Mouse (Mus musculus) 416B (cell line): ENCODE results near the gene Tpcn2.
A peak's percentile ranks its signal among the peaks of the same experiment; 100 is the strongest.

Experiments used
- DNase-seq: peaks from one replicate; pipeline ENCODE4 v3.0.0; 2011; ENCODE audit warnings: low read depth

The Tpcn2 gene

DNA sequence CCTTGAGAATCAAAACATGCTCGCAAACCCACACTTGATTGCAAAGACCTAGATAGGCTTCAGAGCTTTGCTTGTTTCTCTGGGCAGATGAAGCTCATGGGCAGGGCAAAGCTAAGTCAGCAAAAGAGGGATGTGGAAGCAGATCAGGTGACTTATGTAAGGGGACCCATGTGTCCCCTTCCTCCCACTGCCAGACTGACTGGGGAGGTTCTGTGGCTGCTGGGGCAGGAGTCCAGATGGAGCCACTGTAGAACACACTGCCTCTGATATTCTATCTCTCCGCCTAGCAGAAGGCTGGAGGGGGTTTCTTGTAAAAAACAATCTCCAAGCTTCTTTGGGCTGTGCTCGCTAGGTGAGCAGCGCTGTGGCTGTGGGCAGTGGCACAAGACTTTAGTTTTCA, 128.1 kb downstream of the Tpcn2 start:
- no peak for DNase-seq

DNA sequence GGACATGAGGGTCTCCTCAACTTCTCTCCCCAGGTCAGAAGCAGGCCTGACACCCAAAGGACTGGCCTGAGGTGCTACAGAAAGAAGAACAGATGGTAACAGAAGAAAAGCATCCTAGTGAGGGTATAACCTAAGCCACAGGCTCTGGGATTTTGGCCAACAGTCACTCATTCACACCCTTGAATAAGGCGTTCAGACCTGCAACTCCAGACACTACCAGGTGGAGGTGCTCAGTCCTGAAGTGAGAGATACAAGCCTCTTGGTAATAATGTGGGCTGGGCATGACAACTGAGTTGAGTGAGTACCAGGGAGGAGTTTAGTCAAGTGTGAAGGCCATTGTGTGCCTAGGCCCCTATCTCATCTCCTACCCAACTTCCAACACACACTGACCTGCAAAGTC, 129.7 kb downstream of the Tpcn2 start:
- DNase-seq, result peak; percentile 27

DNA sequence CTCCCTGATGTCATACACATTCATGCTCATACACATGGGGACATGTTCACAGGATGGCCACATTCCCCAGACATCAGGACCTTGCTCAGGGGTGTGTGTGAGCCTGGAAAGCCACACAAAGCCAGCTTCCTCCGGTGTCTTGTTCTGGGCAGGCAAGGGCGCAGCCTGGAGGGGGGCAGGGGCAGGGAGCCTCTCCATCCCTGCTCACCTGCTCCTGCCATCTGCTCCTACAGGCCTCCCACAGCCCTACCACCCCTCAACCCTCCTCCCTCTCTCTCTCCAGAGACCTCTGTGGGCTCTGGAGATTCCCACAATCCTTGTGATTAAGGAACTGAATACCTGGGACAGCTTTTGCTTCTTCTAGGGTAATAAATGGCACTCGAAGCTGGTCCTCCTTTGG, 132.0 kb downstream of the Tpcn2 start:
- DNase-seq, result no peak

DNA sequence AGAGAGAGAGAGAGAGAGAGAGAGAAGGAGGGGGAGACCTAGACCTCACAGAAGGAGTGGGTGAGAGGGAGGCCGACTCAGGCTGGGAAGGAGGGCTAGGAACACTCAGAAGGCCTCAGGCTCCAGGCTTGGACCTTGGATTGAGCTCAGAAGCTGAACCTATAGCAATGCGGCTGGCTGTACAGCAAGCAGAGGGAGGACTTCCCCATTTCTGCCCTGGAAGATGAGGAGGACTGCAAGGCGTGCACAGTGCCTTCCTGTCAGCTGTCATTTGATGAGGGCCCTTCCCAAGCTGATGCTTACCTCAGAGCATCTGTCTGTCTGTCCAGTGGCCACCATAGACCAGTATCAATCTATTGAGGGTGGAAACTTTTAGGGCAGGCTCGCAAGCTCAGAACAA, 134.9 kb downstream of the Tpcn2 start:
- DNase-seq, result peak; percentile 24

DNA sequence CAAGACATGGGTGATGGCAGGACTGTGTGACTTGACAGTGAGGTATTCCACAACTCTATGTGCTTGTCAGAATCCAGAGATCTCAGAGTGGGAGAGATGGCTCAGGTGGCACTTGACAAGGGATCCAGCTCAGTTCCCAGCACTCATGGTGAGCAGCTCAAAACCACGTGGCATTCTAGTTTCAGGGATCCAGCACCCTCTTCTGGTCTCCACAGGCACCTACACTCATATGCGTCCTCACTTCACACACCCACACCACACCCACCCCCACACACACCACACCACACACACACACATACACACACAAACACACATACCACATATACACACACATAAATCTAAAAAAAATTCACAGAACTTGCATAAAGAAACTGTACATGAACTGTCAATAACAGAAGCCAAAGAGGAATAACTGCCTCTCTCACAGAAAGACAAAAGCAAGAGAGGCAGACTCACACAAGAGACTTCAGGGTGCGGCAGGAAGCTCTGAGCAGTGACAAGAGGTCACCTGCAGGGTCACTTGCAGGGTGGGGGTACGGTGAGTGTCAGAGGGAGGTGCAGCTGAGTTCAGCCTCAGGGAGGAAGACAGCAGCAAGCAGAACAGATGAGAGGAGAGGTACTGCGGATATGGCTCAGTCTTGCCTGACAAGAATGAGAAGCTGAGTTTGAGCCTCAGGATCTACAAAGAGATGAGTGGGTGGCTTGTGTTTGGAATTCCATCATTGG, 135.7 kb downstream of the Tpcn2 start:
- DNase-seq, result no peak

DNA sequence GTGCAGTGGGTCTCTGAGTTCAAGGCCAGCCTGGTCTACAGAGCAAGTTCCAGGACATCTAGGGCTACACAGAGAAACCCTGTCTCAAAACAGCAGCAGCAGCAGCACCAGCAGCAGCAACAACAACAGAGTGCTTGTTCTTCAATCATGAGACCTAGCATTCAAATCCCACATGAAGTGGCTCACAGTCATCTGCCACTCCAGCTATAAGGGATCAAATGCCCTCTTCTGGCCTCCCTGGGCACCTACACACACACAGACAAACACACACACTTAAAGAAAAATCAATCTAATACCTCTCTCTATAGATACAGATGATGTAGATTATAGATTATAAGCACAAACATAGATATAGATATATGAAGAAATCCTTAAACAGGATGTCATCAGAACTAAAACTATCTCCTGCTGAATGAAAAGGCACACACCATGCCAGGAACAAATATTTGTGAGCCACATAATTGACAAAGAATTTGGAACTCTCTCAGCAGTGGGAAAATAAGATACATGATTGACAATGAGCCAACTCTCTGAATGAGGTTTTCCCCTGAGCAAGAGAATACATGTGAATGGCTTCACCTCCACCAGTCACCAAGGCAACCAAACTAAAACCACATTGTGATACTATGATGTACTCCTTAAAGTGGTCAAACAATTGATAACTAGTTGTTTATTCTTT, 137.4 kb downstream of the Tpcn2 start:
- peak; percentile 57 for DNase-seq

DNA sequence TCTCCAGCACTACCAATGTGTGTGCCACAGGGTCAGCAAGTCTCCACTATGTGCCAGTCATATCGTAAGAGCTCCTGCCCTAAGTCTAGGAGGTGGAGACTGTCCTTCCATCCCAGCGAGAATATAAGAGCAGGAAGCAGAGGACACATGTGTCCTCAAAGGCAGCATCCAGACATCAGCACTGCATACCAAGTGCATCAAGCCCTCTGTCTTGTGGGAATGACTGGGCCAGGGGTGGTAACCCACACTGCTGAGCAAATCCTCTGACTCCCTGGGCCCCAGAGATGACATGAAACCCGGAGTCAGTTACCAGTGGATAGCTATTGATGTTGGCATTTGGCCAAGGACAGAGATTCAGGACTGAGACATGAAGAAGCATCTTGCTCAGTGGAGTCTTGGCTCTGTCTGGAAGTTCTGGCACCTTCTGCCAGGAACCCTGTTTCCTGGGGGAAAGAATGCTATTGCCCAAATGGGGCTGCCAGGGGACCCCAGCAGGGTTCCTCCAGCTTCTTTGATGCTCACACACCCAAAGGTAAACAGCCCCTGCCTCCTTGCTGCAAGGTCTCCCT, 140.2 kb downstream of the Tpcn2 start:
- no peak for DNase-seq

DNA sequence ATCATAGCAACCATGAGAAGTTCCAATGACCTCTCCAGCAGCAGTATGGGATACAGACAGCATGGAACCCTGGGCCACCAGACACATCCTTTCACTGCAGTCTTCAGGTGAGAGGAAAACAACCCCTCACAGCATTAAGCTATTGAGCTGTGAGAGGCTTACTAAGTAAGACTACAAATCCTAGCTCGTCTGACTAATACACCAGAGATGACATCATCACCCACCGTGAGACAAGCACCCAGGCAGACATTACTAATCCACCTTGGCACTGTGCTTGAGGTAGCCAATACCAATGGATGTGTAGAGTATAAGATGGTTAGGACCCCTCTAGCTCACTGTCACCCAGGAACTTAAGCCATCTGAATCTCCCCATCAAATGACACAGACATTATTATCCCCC, 143.2 kb downstream of the Tpcn2 start:
- DNase-seq, result peak; percentile 50

DNA sequence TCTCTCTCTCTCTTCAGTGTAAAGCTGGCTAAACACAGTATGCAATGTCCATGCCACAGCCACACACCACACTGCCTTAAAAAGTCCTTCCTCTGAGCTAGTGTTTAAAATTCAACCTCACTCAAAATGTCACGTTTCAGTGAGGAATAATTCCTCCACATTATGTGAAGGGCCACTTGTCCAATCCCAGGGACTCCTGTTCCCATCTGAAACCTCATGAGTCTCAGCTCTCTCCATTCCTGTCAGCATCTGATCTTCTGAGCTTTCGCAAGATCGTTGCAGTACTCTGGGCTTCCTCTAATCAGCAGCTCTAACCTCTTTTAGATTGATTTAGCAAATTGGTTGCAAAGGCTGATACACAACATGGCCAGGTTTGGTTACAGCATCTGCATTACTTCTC, 144.2 kb downstream of the Tpcn2 start:
- DNase-seq, result no peak

DNA sequence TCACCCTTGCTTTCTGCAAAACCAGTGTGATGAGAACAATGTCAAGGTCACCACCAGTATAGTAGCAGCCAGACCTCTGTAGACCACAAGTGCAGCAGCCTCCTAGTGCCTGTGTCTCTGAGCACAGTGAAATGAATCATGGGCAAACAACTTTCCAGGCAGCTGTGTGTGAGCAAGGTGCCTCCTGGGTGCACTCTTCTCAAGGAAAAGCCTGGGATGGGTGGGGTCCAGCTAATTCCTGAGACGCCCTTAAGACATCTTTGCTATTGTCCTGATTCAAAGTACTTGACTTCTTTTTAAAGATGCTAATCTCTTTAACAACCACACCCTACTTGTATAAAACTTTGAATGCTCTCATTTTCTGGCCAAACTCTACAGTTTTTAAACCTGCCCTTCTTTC, 144.7 kb downstream of the Tpcn2 start:
- no peak for DNase-seq

DNA sequence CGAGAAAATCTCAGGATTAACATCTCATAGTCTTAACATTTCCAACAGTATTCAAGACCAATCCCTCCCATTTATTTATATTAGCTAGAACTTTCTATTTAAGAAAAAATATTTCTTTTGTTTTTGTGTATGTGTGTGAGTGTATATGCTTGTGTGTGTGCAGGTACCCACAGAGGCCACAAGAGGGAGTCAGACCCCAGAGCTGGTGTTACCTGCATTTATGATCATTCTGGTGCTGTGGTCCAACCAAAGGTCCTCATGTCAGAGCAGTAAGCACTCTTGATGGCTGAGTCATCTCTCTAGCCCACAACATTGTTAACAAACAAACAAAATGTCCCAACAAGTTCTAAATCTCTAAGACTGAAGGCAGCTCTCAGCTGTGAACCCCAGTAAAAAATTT, 145.9 kb downstream of the Tpcn2 start:
- no peak for DNase-seq

DNA sequence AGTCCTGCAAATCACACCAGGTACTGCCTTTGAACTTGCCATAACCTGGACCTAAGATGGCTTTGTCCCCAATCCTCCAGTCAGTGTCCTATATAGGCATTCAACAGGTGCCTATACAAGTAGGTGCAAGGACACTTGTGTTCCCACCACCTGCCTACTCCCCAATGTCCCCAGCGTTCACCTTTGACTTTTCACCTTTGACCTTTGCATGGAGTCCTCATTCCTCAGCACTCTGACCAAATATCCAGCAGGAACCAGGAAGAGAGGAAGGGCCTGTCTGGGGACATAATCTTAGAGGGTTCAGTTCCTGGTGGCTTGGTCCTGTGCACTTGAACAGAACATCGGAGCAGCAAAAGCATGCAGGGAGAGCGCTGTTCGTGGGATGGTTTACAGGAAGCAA, 147.0 kb downstream of the Tpcn2 start:
- DNase-seq, result no peak
